Mouse (Mus musculus) limb, embryonic 15.5 days (tissue): ENCODE measurements around the gene Gm20532. TPM values are rescaled to one million over a fixed set of nuclear protein-coding genes. Genes with fewer than 3 reads are reported as not detected.

Source experiments
- ATAC-seq: fragments of 200-750 bp; cut with Nextera tagmentation; 2 replicates; pipeline ENCODE4 v1.8.0; 2017; ENCODE audit warnings: low read depth, moderate TSS enrichment; ENCODE audit not compliant: insufficient number of reproducible peaks, low FRiP score, low TSS enrichment
- H3K27ac ChIP-seq: fragments of 300-500 bp; sonication (generic); 2 replicates; pipeline ENCODE4 v1.5.1; 2015; ENCODE audit warnings: moderate library complexity, mild to moderate bottlenecking, inconsistent platforms
- H3K27me3 ChIP-seq: fragments of 300-500 bp; sonication (generic); 2 replicates; pipeline ENCODE4 v1.6.1; 2015; ENCODE audit warnings: inconsistent platforms
- H3K36me3 ChIP-seq: fragments of 300-500 bp; sonication (generic); 2 replicates; pipeline ENCODE4 v1.6.1; 2015; ENCODE audit warnings: inconsistent platforms
- H3K4me1 ChIP-seq: fragments of 300-500 bp; sonication (generic); 2 replicates; pipeline ENCODE4 v1.6.1; 2015; ENCODE audit warnings: inconsistent platforms
- H3K4me2 ChIP-seq: fragments of 300-500 bp; sonication (generic); 2 replicates; pipeline ENCODE4 v1.6.1; 2015; ENCODE audit warnings: mild to moderate bottlenecking, inconsistent platforms
- H3K4me3 ChIP-seq: fragments of 300-500 bp; sonication (generic); 2 replicates; pipeline ENCODE4 v1.5.1; 2015; ENCODE audit warnings: mild to moderate bottlenecking, inconsistent platforms
- H3K9ac ChIP-seq: fragments of 300-500 bp; sonication (generic); 2 replicates; pipeline ENCODE4 v1.6.1; 2015; ENCODE audit warnings: inconsistent platforms
- H3K9me3 ChIP-seq: fragments of 300-500 bp; sonication (generic); 2 replicates; pipeline ENCODE4 v1.6.1; 2016; ENCODE audit warnings: inconsistent platforms
- WGBS: fragments of 180-500 bp; shearing (Covaris S2); methylation state at CpG from one replicate; pipeline ENCODE4 v1.1.7; 2015; 5-methylcytosine and 5-hydroxymethylcytosine counted together
- polyA plus RNA-seq: library from polyadenylated mRNA; unstranded; fragments of >200 nt; fragmentation: Nextera tagmentation; extraction: Ambion mirVana; gene quantifications from 2 replicates; pipeline ENCODE4 v1.2.1, GENCODE M21; 2015

The Gm20532 gene
- polyA plus RNA-seq, 1 experiment from 2014 or later = not detected

DNA sequence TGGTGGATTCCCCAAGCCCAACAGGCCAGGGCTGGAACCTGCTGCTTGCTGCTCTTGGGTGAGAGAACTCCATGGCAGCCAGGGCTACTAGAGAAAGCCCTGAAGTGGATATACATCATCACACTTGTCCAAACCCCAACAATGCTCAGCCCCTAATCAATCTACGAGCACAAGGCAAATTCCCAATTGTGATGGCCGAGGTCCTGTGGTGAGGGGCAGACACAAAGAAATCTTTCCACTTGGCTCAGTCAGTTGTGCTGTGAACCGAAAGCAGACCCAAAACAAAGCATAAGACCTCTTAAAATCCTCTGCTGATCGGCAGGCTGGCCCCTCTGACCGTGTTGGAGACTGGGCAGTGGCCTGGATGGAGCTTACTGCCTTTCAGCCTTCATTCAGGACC, 11.6 kb upstream of the Gm20532 start:
- no peak for ATAC-seq
- no peaks in the 10 kb centered on the region for H3K27me3 ChIP-seq

DNA sequence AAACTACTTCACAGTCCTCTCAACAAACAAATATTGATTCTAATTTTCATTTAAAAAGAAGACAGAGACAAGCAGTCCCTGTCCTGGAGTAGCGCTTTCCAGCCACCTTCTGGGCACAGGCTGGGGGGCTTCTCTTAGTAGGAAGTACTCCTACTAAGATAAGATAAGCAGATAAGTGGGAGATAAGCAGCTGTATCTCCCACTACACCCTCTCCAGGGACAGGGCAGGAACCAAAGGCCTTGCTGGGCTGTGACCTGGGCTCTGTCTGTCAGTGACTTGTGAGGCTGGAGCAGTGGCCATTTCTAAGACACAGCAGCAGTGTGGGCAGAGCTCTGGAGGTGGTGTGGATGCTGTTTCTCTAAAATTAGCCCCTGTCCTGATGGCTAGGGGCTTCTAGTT, 11.1 kb upstream of the Gm20532 start:
- WGBS = 97% methylated on average over 1 of the region's 1 CpGs
- Histone ChIP-seq H3K36me3 (no peaks in the 10 kb centered on the region), H3K27ac (no peak overlapping the region), H3K27me3 (no peaks in the 10 kb centered on the region), H3K4me2 (no peak overlapping the region), H3K4me1 (peaks cover 24% of the 10 kb centered on the region), H3K9ac (no peak overlapping the region), H3K9me3 (no peaks in the 10 kb centered on the region), H3K4me3 (no peak overlapping the region)
- ATAC-seq = no peak

More for the DNA sequence above, 11.6 kb upstream of the Gm20532 start:
- no peak overlapping the region for H3K4me2 ChIP-seq
- WGBS = 70% methylated on average over 5 of the region's 5 CpGs
- peaks cover 24% of the 10 kb centered on the region for H3K4me1 ChIP-seq
- no peak overlapping the region for H3K4me3 ChIP-seq
- H3K27ac ChIP-seq = no peak overlapping the region
- no peak overlapping the region for H3K9ac ChIP-seq
- H3K9me3 ChIP-seq = no peaks in the 10 kb centered on the region
- H3K36me3 ChIP-seq = no peaks in the 10 kb centered on the region

DNA sequence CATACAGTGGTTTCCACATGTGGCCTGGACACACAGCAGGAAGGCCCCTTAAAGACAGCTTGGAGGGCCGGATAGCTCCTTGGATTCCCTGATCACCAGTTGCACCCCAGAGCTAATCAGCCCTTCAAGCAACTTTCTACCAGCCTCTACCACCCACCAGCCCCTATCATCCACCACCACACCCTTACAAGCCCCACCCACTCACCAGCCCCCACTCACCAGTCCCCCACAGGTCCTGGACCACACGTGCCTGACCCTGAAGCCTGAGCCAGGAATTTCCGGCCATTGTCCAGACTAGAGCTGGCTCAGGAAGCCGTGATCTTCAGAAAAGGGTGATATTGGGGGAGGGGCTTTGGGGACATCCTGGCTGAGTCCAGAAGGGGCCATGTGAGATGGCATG, 10.6 kb upstream of the Gm20532 start:
- no peaks in the 10 kb centered on the region for H3K27me3 ChIP-seq
- no peak overlapping the region for H3K4me3 ChIP-seq
- H3K4me1 ChIP-seq = peaks cover 24% of the 10 kb centered on the region
- no peak overlapping the region for H3K4me2 ChIP-seq
- no peak for ATAC-seq
- no peak overlapping the region for H3K27ac ChIP-seq
- H3K36me3 ChIP-seq = no peaks in the 10 kb centered on the region
- WGBS = 62% methylated on average over 4 of the region's 4 CpGs
- H3K9me3 ChIP-seq = no peaks in the 10 kb centered on the region
- no peak overlapping the region for H3K9ac ChIP-seq

DNA sequence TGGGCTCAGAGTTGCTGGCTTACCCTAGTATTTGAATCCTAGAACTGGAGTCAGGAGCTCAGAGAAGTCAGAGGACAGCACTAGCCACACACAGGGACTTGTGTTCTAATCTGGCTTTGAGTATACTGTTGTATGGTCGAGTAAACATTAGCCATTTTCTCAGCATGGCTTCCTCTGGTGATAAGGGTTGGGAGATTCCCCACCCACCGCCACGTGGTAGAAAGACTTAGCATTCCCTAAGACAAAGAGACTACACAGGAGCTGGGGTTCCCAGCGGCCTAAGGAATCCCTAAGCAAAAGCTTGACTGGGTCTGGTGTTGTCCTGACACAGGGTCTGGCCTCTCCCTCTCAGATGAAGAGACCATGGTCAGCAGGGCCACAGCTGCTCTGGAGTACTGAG, 10.0 kb upstream of the Gm20532 start:
- H3K36me3 ChIP-seq = no peaks in the 10 kb centered on the region
- no peak overlapping the region for H3K27ac ChIP-seq
- H3K27me3 ChIP-seq = no peaks in the 10 kb centered on the region
- H3K4me2 ChIP-seq = no peak overlapping the region
- WGBS = 67% methylated on average over 4 of the region's 4 CpGs
- H3K4me1 ChIP-seq = peaks cover 24% of the 10 kb centered on the region
- no peaks in the 10 kb centered on the region for H3K9me3 ChIP-seq
- ATAC-seq = no peak
- no peak overlapping the region for H3K9ac ChIP-seq
- no peak overlapping the region for H3K4me3 ChIP-seq

DNA sequence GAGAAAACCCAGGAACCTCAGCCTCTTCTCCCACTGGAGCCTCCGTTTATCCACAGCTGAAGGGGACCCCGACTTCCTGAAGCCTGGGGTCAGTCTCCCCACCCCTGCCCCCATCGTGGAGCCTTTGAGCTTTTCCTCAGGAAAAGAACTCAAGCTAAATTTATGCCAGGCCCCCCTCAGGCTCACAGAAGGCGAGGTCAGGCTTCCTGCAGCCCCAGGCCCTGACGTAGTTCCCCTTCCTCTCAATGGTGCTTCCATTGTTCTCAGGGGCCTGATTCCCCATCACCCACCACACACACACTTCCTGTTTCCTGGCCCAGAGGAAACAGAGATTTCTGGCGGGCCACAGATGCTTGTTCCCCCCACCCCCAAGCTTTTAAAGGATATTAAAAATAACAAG, 8.1 kb upstream of the Gm20532 start:
- no peak overlapping the region for H3K9ac ChIP-seq
- no peaks in the 10 kb centered on the region for H3K9me3 ChIP-seq
- no peaks in the 10 kb centered on the region for H3K27me3 ChIP-seq
- ATAC-seq = no peak
- H3K4me3 ChIP-seq = no peak overlapping the region
- H3K36me3 ChIP-seq = no peaks in the 10 kb centered on the region
- peak overlapping the region; percentile 40 for H3K27ac ChIP-seq
- WGBS = 48% methylated on average over 6 of the region's 6 CpGs
- H3K4me1 ChIP-seq = peaks cover 23% of the 10 kb centered on the region
- H3K4me2 ChIP-seq = no peak overlapping the region

DNA sequence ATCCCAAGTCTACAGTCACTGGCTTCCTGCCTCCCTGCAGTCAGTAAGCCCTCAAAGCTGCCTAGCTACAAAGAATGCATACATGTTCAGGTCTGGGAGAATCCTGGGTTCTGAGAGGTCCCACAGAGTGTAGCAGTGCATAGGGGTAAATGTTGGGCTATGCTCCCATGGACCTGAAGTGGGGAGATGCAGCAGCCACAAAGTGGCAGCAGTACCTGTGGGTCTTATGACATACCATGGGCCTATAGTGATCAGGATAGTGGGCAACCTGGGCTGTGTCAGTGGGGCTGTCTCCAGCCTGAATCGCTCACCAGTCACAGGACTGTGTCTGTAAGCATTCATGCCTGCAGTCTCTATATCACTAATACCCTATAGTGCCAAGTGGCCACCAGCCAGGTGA, 6.7 kb upstream of the Gm20532 start, which contains the start of gene Egfl7:
TSS of gene Egfl7 (plus strand) at position 301 of the 400 bp plus-strand sequence.
- Histone ChIP-seq H3K4me2 (no peak within 1 kb of the TSS), H3K27ac (0 out of 2 replicates have a peak within 1 kb of the TSS, but pooled peaks have one; percentile 40), H3K27me3 (no peaks in the 10 kb centered on the region), H3K4me1 (peaks cover 12% of the 10 kb centered on the region), H3K9me3 (no peaks in the 10 kb centered on the region), H3K4me3 (no peak within 1 kb of the TSS), H3K36me3 (no peaks in the 10 kb centered on the region), H3K9ac (no peak within 1 kb of the TSS)
- no peak for ATAC-seq
- WGBS = 85% methylated on average over 1 of the region's 1 CpGs

DNA sequence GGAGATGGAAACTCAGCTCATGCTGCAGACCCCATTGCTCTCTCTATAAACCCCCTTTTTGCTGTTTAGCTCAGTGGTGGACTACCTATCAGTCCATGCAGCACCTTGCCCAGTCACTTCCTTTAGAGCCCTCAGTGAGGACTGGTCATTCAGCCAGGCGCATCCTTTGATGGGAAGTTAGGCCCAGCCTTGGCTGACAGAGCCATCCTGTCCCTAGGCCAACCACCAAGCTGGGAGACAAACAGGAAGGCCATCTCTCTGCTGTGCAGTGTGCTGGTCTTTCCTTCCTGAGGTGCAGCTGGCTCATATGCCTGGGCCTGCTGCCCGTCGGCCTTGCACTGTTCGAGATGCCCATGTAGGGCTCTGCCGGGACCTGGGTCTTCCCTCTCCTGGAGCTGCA, 5.7 kb upstream of the Gm20532 start:
- Histone ChIP-seq H3K36me3 (no peaks in the 10 kb centered on the region), H3K9ac (no peak overlapping the region), H3K4me3 (no peak overlapping the region), H3K4me1 (peaks cover 10% of the 10 kb centered on the region), H3K4me2 (no peak overlapping the region), H3K27me3 (no peaks in the 10 kb centered on the region), H3K27ac (no peak overlapping the region), H3K9me3 (no peaks in the 10 kb centered on the region)
- WGBS = 90% methylated on average over 5 of the region's 5 CpGs
- ATAC-seq = no peak

DNA sequence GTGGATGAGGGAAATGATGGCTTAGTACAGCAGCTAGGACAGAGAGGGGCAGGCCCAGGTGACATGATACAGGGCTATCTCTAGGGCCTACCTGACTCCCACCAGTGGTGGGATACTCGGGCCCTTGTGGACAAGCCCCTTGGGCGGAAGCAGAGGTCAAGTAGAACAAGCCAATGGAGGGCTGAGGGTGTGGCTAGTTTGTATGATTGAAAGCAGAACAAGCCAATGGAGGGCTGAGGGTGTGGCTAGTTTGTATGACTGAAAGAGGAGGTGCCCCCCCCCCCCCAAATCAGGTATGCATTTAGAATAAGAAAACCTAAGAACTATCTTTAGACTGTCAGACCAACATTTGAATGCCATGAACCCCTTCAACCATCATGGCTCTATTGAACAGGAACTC, 4.2 kb upstream of the Gm20532 start:
- H3K4me2 ChIP-seq = no peak overlapping the region
- H3K9me3 ChIP-seq = no peaks in the 10 kb centered on the region
- H3K4me3 ChIP-seq = no peak overlapping the region
- H3K27ac ChIP-seq = no peak overlapping the region
- no peak for ATAC-seq
- H3K4me1 ChIP-seq = peaks cover 20% of the 10 kb centered on the region
- H3K36me3 ChIP-seq = no peaks in the 10 kb centered on the region
- no peaks in the 10 kb centered on the region for H3K27me3 ChIP-seq
- no peak overlapping the region for H3K9ac ChIP-seq
- 45% methylated on average over 2 of the region's 2 CpGs for WGBS

DNA sequence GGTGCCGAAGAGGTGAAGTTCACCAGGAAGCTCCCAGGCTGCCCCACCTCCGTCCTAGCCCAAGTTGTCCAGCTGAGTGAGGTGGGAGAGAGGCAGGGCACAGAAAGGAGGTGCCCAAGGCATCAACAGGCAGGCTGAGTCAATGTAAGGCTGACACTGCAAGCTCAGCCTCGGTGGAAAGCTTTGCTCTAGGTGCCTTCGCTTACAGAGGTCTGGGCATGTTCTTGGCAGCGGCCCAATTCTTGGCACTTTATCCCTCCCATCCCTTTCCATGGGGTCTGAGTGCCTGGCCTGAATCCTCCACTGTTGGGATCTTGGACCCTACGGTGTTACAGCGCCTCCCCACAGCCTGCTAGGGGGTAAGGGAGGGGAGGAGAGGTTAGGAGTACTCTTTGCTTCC, 3.7 kb upstream of the Gm20532 start:
- Histone ChIP-seq H3K36me3 (no peaks in the 10 kb centered on the region), H3K9ac (no peak overlapping the region), H3K27me3 (no peaks in the 10 kb centered on the region), H3K27ac (no peak overlapping the region), H3K4me1 (peaks cover 23% of the 10 kb centered on the region), H3K4me2 (no peak overlapping the region), H3K9me3 (no peaks in the 10 kb centered on the region), H3K4me3 (no peak overlapping the region)
- WGBS = 69% methylated on average over 7 of the region's 7 CpGs
- ATAC-seq = no peak

DNA sequence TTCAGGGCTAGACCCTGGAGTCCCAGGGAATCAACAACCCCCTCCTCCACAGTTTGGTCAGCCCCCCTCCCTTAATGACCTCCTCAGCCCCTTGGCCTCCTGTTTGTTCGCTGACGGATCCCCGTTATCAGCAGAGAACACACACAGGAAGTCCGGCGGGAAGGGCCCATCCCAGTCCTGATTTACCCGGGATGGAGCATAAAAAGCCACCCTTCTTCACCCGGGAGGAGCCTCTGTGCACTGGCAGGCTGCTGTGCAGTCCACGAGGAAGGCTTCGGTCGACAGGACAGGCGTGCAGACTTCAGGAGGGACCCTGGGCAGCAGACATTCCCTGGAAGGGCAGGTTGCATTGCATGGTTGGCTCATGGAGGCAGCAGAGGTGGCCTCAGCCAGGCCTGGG, 2.8 kb upstream of the Gm20532 start:
- WGBS = 60% methylated on average over 11 of the region's 11 CpGs
- Histone ChIP-seq H3K4me1 (peaks cover 16% of the 10 kb centered on the region), H3K36me3 (no peaks in the 10 kb centered on the region), H3K27me3 (no peaks in the 10 kb centered on the region), H3K4me3 (peak overlapping the region; percentile 21), H3K9me3 (no peaks in the 10 kb centered on the region), H3K4me2 (no peak overlapping the region), H3K27ac (peak overlapping the region; percentile 43), H3K9ac (0 out of 2 replicates have a peak overlapping the region, but pooled peaks have one; percentile 17)
- no peak for ATAC-seq

DNA sequence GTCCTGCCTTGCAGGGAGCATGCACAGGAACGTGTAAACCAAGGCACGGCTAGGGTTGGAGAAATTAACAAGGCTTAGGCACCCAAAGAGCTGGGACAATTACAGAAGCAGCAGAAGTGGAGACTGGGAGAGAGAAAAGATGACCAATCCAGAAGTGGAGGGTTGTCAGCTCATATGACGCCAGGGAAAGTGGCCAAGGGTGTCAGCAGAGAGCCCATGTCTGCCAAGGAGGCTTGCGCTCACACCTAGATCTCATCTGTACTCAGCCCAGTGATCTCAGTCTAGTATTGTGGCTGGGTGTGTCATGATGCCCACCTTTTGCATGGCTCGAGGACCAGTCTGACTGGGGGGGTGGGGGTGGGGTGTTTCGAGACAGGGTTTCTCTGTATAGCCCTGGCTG, 726 bp upstream of the Gm20532 start:
- Histone ChIP-seq H3K4me1 (peaks cover 17% of the 10 kb centered on the region), H3K27ac (peak overlapping the region; percentile 12; the same call in 1 of the 2 replicates), H3K27me3 (no peaks in the 10 kb centered on the region), H3K4me2 (no peak overlapping the region), H3K9me3 (no peaks in the 10 kb centered on the region), H3K9ac (no peak overlapping the region), H3K36me3 (no peaks in the 10 kb centered on the region), H3K4me3 (peak overlapping the region; percentile 59)
- 50% methylated on average over 6 of the region's 6 CpGs for WGBS
- no peak for ATAC-seq

DNA sequence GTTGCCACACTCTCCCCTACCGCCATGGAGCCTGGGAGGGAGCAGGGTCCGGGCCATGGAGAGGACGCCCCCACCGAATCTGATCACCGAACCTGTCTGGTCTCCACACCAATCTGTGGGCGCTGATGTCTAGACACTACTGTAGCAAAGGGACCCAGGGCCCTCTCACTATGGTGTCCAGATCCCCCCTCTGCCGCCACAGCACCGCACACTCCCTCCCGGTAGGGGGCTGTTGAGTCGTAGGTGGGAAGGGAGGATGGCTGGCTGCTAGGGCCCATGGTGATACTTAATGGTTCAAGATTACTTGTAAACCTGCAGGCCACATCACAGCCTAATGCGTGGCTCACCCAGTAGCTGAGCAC, 586 bp downstream of the Gm20532 start:
- H3K9me3 ChIP-seq = no peaks in the 10 kb centered on the region
- H3K4me2 ChIP-seq = peak overlapping the region; percentile 81
- H3K27me3 ChIP-seq = no peaks in the 10 kb centered on the region
- peak overlapping the region; percentile 47; the same call in 1 of the 2 replicates for H3K9ac ChIP-seq
- peak overlapping the region; percentile 59 for H3K4me3 ChIP-seq
- H3K4me1 ChIP-seq = peaks cover 25% of the 10 kb centered on the region
- H3K36me3 ChIP-seq = peaks cover 7% of the 10 kb centered on the region
- ATAC-seq = no peak
- 3% methylated on average over 11 of the region's 11 CpGs for WGBS
- peak overlapping the region; percentile 34; the same call in 1 of the 2 replicates for H3K27ac ChIP-seq

DNA sequence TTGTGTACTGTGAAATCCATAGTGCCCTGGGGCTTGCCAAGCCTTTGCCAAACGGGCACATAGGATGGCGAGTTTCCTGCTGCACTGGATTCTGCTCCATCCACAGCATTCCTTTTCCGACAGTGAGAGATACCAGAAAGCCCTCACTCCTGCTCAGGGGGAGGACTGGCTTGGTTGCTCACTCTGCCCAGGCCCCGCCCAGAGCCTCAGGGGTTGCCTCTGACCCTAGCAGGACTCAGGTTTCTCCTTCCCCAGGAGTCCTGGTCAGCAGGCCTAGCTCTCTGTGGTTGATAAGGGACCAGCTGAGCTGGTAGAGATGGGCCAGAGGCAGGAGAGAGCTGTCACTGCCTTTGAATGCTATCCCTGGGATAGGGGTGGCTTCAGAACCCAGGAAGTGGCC, 2.1 kb downstream of the Gm20532 start:
- peaks cover 25% of the 10 kb centered on the region for H3K4me1 ChIP-seq
- peaks cover 22% of the 10 kb centered on the region for H3K36me3 ChIP-seq
- H3K27ac ChIP-seq = peak overlapping the region; percentile 50; the same call in 1 of the 2 replicates
- no peak overlapping the region for H3K4me2 ChIP-seq
- no peak overlapping the region for H3K4me3 ChIP-seq
- WGBS = 36% methylated on average over 4 of the region's 4 CpGs
- H3K9ac ChIP-seq = no peak overlapping the region
- H3K27me3 ChIP-seq = no peaks in the 10 kb centered on the region
- H3K9me3 ChIP-seq = no peaks in the 10 kb centered on the region
- ATAC-seq = no peak
